Mouse (Mus musculus): ENCODE results near the gene Scmh1. TPM values are rescaled to one million over a fixed set of nuclear protein-coding genes. Genes with fewer than 3 reads are reported as not detected.
A peak's percentile ranks its signal among the peaks of the same experiment; 100 is the strongest.

Gene Scmh1
- polyA plus RNA-seq, 1 experiment from 2014 or later, result 9.0 TPM

DNA sequence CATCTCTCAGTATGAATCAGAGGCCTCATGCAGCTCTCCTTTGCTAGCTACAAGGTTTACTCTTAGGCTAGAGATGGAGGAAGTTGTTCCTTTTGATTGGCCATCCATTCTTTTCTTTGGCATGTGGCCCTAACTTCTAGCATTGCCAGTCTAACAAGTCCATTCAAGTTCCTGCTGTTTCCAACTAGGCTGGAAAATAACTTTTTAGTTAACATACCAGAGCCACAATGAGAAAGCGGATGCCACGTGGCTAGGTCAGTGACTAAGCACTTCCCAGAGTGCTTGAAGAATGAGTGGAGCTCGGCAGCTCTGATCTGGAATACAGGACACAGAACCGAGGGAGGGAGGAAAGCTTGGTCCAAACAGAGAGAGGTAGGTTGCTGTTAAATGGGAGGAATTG, 112.3 kb downstream of the Scmh1 start:
- Histone ChIP-seq H3K4me2 (ENCODE audit: low read depth, low read length) (no peak overlapping the region), H3K4me3 (ENCODE audit: low read depth, low read length) (no peak overlapping the region), H3K27me3 (ENCODE audit: insufficient read depth, low read length) (no peaks in the 10 kb centered on the region), H3K9ac (replicated peaks) (no peak overlapping the region), H3K36me3 (replicated peaks; ENCODE audit: insufficient read depth, low read length) (peaks cover 36% of the 10 kb centered on the region), H3K27ac (ENCODE audit: low read depth) (no peak overlapping the region), H3K9me3 (ENCODE audit: low read length) (no peaks in the 10 kb centered on the region), H3K4me1 (ENCODE audit: insufficient read depth) (no peaks in the 10 kb centered on the region)
- TF ChIP-seq EP300 (IDR thresholded peaks at IDR 0.05; ENCODE audit: low read depth), result no peak
- no peak for TF ChIP-seq CTCF (IDR thresholded peaks at IDR 0.05; ENCODE audit: low read depth)
- WGBS (ENCODE audit: insufficient replicate concordance), result 78% methylated on average over 4 of the region's 4 CpGs
- DNase-seq (no peak), ATAC-seq (no peak)

- Histone ChIP-seq H3K4me3 (ENCODE audit: low read depth, low read length) (no peak overlapping the region), H3K4me1 (ENCODE audit: insufficient read depth) (no peaks in the 10 kb centered on the region), H3K27me3 (ENCODE audit: insufficient read depth, low read length) (no peaks in the 10 kb centered on the region), H3K36me3 (replicated peaks; ENCODE audit: insufficient read depth, low read length) (peaks cover 48% of the 10 kb centered on the region), H3K9me3 (ENCODE audit: low read length) (no peaks in the 10 kb centered on the region), H3K27ac (ENCODE audit: low read depth) (no peak overlapping the region), H3K9ac (replicated peaks) (no peak overlapping the region), H3K4me2 (ENCODE audit: low read depth, low read length) (no peak overlapping the region)
- TF ChIP-seq EP300 (IDR thresholded peaks at IDR 0.05; ENCODE audit: low read depth) (no peak), CTCF (IDR thresholded peaks at IDR 0.05; ENCODE audit: low read depth) (no peak)
- ATAC-seq (no peak), DNase-seq (no peak)
- 76% methylated on average over 5 of the region's 5 CpGs for WGBS (ENCODE audit: insufficient replicate concordance)
Observed at GRCm38 (mm10) chr4:120521761-120522160, 116.7 kb downstream of the Scmh1 start.

- Histone ChIP-seq H3K4me2 (ENCODE audit: low read depth, low read length) (no peak overlapping the region), H3K4me1 (ENCODE audit: insufficient read depth) (no peaks in the 10 kb centered on the region), H3K27me3 (ENCODE audit: insufficient read depth, low read length) (no peaks in the 10 kb centered on the region), H3K9me3 (ENCODE audit: low read length) (no peaks in the 10 kb centered on the region), H3K36me3 (replicated peaks; ENCODE audit: insufficient read depth, low read length) (peaks cover 45% of the 10 kb centered on the region), H3K27ac (ENCODE audit: low read depth) (no peak overlapping the region), H3K4me3 (ENCODE audit: low read depth, low read length) (no peak overlapping the region), H3K9ac (replicated peaks) (no peak overlapping the region)
- no peak for TF ChIP-seq CTCF (IDR thresholded peaks at IDR 0.05; ENCODE audit: low read depth)
- TF ChIP-seq EP300 (IDR thresholded peaks at IDR 0.05; ENCODE audit: low read depth), result no peak
- DNase-seq (no peak), ATAC-seq (no peak)
- 75% methylated on average over 4 of the region's 4 CpGs for WGBS (ENCODE audit: insufficient replicate concordance)
Observed at GRCm38 (mm10) chr4:120522351-120522750, 117.3 kb downstream of the Scmh1 start.

DNA sequence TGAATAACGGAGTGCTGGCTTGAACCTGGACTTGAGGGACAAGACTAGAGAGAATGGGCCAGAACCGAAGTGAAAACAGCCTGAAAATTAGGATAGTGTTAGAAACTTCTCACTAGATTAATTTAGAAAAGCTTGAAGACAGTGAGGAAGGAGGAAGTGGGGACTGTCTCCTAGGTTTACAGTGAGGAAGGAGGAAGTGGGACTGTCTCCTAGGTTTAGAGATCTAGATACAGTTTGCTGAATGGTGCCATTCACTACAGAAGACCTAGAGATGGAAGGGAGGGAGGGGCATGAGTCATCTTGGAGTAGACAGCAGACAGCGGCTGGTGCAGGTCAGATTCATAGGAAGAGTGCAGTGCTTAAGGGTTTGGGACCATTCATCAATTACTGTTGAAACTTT, 118.0 kb downstream of the Scmh1 start:
- WGBS (ENCODE audit: insufficient replicate concordance), result 75% methylated on average over 3 of the region's 3 CpGs
- H3K4me2 ChIP-seq (ENCODE audit: low read depth, low read length), result no peak overlapping the region
- H3K9ac ChIP-seq (replicated peaks), result no peak overlapping the region
- H3K4me1 ChIP-seq (ENCODE audit: insufficient read depth), result no peaks in the 10 kb centered on the region
- TF ChIP-seq EP300 (IDR thresholded peaks at IDR 0.05; ENCODE audit: low read depth) (no peak), CTCF (IDR thresholded peaks at IDR 0.05; ENCODE audit: low read depth) (no peak)
- H3K36me3 ChIP-seq (replicated peaks; ENCODE audit: insufficient read depth, low read length), result peaks cover 44% of the 10 kb centered on the region
- no peaks in the 10 kb centered on the region for H3K9me3 ChIP-seq (ENCODE audit: low read length)
- ATAC-seq (no peak), DNase-seq (no peak)
- no peak overlapping the region for H3K27ac ChIP-seq (ENCODE audit: low read depth)
- no peaks in the 10 kb centered on the region for H3K27me3 ChIP-seq (ENCODE audit: insufficient read depth, low read length)
- H3K4me3 ChIP-seq (ENCODE audit: low read depth, low read length), result no peak overlapping the region

DNA sequence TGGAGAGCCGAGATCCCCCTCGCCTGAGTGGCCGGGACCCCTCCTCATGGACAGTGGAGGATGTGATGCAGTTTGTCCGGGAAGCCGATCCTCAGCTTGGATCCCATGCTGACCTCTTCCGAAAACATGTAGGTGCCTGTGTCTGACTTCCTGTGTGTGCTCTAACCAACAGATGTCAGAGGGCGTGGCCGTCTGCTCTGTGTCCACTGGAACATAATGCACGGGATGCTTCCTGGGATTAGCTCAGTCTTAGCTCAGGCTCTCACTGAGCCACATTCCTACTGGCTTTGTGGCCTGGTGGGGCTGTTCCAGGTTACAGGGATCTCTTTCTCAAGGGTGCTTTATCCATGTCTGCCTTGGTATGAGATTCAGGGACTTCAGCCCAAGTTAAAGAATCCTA, 123.1 kb downstream of the Scmh1 start:
- WGBS (ENCODE audit: insufficient replicate concordance), result 84% methylated on average over 9 of the region's 9 CpGs
- Histone ChIP-seq H3K4me1 (ENCODE audit: insufficient read depth) (no peaks in the 10 kb centered on the region), H3K4me2 (ENCODE audit: low read depth, low read length) (no peak overlapping the region), H3K27me3 (ENCODE audit: insufficient read depth, low read length) (no peaks in the 10 kb centered on the region), H3K9me3 (ENCODE audit: low read length) (no peaks in the 10 kb centered on the region), H3K27ac (ENCODE audit: low read depth) (no peak overlapping the region), H3K9ac (replicated peaks) (no peak overlapping the region), H3K36me3 (replicated peaks; ENCODE audit: insufficient read depth, low read length) (peaks cover 46% of the 10 kb centered on the region), H3K4me3 (ENCODE audit: low read depth, low read length) (no peak overlapping the region)
- DNase-seq (no peak), ATAC-seq (no peak)
- TF ChIP-seq EP300 (IDR thresholded peaks at IDR 0.05; ENCODE audit: low read depth) (no peak), CTCF (IDR thresholded peaks at IDR 0.05; ENCODE audit: low read depth) (no peak)

DNA sequence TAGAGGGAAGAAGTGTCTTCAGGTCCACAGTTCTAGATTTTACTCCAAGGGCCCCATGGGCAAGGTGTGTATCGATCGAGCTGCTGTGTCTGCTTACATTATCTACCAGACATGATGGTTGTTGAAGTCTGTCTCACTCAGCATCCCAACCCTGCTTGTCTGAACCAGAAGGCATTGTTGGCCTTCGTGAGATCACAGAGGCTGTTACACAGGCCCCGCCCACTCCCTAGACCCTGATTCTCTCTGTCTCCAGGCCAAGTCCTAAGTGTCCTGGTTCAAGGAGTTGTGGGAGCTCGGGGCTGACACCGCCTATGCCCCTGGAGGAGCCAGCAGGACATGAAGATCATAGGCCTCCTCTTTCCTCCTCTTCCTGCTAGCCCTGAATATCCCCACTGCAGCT, 126.9 kb downstream of the Scmh1 start, which contains the start of gene Slfnl1:
Gene Slfnl1, plus strand, starts transcription at position 246 of the 400 bp plus-strand sequence.
- Histone ChIP-seq H3K4me2 (ENCODE audit: low read depth, low read length) (no peak within 1 kb of the TSS), H3K27me3 (ENCODE audit: insufficient read depth, low read length) (no peaks in the 10 kb centered on the region), H3K36me3 (replicated peaks; ENCODE audit: insufficient read depth, low read length) (peaks cover 22% of the 10 kb centered on the region; the same call in 1 of the 2 replicates), H3K27ac (ENCODE audit: low read depth) (no peak within 1 kb of the TSS), H3K4me1 (ENCODE audit: insufficient read depth) (no peaks in the 10 kb centered on the region), H3K4me3 (ENCODE audit: low read depth, low read length) (no peak within 1 kb of the TSS), H3K9ac (replicated peaks) (no peak within 1 kb of the TSS), H3K9me3 (ENCODE audit: low read length) (no peaks in the 10 kb centered on the region)
- no peak for DNase-seq
- 76% methylated on average over 6 of the region's 6 CpGs for WGBS (ENCODE audit: insufficient replicate concordance)
- TF ChIP-seq EP300 (IDR thresholded peaks at IDR 0.05; ENCODE audit: low read depth) (no peak), CTCF (IDR thresholded peaks at IDR 0.05; ENCODE audit: low read depth) (no peak)
- no peak for ATAC-seq

GRCm38 (mm10) chr4:120538664-120539063, 133.6 kb downstream of the Scmh1 start:
- H3K9me3 ChIP-seq (ENCODE audit: low read length), result no peaks in the 10 kb centered on the region
- no peak overlapping the region for H3K27ac ChIP-seq (ENCODE audit: low read depth)
- no peak overlapping the region for H3K4me2 ChIP-seq (ENCODE audit: low read depth, low read length)
- no peak for TF ChIP-seq CTCF (IDR thresholded peaks at IDR 0.05; ENCODE audit: low read depth)
- TF ChIP-seq EP300 (IDR thresholded peaks at IDR 0.05; ENCODE audit: low read depth), result no peak
- no peak overlapping the region for H3K4me3 ChIP-seq (ENCODE audit: low read depth, low read length)
- ATAC-seq (0 out of 2 replicates have a peak, but pooled peaks have one; percentile 13), DNase-seq (no peak)
- 94% methylated on average over 10 of the region's 10 CpGs for WGBS (ENCODE audit: insufficient replicate concordance)
- no peaks in the 10 kb centered on the region for H3K27me3 ChIP-seq (ENCODE audit: insufficient read depth, low read length)
- H3K36me3 ChIP-seq (replicated peaks; ENCODE audit: insufficient read depth, low read length), result peaks cover 31% of the 10 kb centered on the region
- H3K9ac ChIP-seq (replicated peaks), result no peak overlapping the region
- no peaks in the 10 kb centered on the region for H3K4me1 ChIP-seq (ENCODE audit: insufficient read depth)

Measured in liver, postnatal 0 days (tissue).